Mouse (Mus musculus): ENCODE measurements around the gene Map4k4. TPM values are rescaled to one million over a fixed set of nuclear protein-coding genes. Genes with fewer than 3 reads are reported as not detected.

The Map4k4 gene
- polyA plus RNA-seq, 1 experiment from 2014 or later = 26.1 TPM

DNA sequence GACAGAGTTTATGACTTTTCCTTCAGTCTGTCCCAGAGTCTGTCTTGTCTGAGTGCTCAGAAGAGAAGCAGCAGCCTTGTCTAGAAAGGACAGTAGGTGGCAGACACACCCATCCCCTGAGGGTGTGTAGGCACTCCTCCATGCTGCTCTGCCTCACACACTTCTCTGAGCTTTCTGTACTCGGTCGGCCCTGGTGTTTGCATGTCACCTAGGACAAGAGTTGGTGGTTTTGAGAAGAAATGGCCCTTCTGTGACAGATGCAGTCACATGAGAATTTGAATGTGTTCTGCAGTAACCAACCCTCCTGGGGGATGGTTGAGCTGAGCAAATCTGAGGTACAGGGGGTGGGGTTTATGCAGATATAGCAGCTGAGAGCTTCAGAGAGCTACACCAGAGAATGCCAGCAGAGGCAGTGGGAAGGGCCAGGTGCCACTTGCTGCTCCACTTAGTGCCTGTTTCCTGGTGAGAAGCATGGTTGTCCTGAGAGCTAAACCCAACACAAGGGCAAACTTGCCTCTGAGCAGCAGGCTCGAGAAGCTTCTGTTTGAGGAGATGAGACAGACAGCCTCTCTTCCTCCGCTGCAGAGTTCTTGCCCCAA is 101.5 kb downstream of the Map4k4 start:
- H3K4me1 ChIP-seq (replicated peaks) = peaks cover 10% of the 10 kb centered on the region
- H3K4me2 ChIP-seq = no peak overlapping the region
- H3K9ac ChIP-seq = no peak overlapping the region
- H3K9me3 ChIP-seq (replicated peaks) = no peaks in the 10 kb centered on the region
- H3K27ac ChIP-seq (ENCODE audit: poor library complexity, severe bottlenecking) = no peak overlapping the region
- H3K27me3 ChIP-seq (replicated peaks) = no peaks in the 10 kb centered on the region
- ATAC-seq (ENCODE audit: insufficient number of reproducible peaks, low FRiP score) = no peak
- H3K4me3 ChIP-seq = no peak overlapping the region
- H3K36me3 ChIP-seq = peaks cover 84% of the 10 kb centered on the region
- 74% methylated on average over 4 of the region's 4 CpGs for WGBS

DNA sequence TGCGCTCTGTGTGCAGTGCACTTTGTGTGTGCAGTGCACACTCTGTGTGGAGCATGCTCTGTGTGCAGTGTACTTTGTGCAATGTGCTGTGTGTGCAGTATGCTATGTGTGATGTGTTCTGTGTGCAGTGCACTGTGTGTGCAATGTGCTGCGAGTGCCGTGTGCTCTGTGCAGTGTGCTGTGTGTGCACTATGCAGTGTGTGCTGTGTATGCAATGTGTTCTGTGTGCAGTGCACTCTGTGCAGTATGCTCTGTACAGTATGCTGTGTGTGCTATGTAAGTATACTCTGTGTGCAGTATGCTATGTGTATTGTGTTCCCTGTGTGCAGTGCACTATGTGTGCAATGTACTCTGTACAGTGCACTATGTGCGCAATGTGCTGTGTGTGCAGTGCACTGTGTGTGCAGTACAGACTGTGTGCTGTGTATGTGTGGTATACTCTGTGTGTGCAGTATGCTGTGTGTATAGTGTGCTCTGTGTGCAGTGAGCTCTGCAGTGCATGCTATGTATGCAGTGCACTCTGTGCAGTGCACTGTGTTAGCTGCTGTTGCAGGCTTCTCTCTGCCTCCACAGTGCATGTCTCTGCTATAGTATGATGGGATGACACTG is 105.4 kb downstream of the Map4k4 start:
- H3K36me3 ChIP-seq = peaks cover 89% of the 10 kb centered on the region
- ATAC-seq (ENCODE audit: insufficient number of reproducible peaks, low FRiP score) = no peak
- no peak overlapping the region for H3K4me2 ChIP-seq
- H3K9me3 ChIP-seq (replicated peaks) = no peaks in the 10 kb centered on the region
- peaks cover 7% of the 10 kb centered on the region for H3K4me1 ChIP-seq (replicated peaks)
- H3K27me3 ChIP-seq (replicated peaks) = no peaks in the 10 kb centered on the region
- WGBS = 94% methylated on average over 4 of the region's 4 CpGs
- H3K4me3 ChIP-seq = no peak overlapping the region
- no peak overlapping the region for H3K27ac ChIP-seq (ENCODE audit: poor library complexity, severe bottlenecking)
- no peak overlapping the region for H3K9ac ChIP-seq

DNA sequence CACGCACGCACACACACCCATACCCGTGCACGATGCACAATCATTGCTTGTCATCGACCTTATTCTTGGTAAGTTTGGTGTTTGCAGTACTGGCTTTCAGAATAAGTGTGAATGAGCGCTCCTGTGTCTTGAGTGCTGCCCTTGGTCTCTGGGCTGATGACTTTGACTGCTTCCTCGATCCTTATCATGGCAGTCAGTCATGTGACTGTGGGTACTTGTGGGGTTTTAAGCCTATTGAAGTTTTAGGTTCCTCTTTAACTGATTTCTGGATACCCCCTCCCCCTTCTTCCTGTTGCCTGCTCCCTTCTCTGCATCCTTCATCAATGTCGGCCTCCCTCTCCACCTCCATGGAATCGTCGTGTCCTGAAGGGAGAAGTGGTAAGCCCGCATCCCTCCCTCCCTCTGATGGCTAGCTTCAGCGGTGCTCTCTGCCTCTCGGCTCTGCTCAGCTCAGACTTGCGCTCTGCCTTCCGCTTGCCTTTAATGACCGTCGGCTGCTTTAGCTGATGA is 107.3 kb downstream of the Map4k4 start:
- peaks cover 94% of the 10 kb centered on the region for H3K36me3 ChIP-seq
- no peaks in the 10 kb centered on the region for H3K4me1 ChIP-seq (replicated peaks)
- no peak overlapping the region for H3K27ac ChIP-seq (ENCODE audit: poor library complexity, severe bottlenecking)
- no peak overlapping the region for H3K4me2 ChIP-seq
- no peaks in the 10 kb centered on the region for H3K27me3 ChIP-seq (replicated peaks)
- 76% methylated on average over 17 of the region's 17 CpGs for WGBS
- no peak overlapping the region for H3K4me3 ChIP-seq
- H3K9me3 ChIP-seq (replicated peaks) = no peaks in the 10 kb centered on the region
- no peak overlapping the region for H3K9ac ChIP-seq
- no peak for ATAC-seq (ENCODE audit: insufficient number of reproducible peaks, low FRiP score)

DNA sequence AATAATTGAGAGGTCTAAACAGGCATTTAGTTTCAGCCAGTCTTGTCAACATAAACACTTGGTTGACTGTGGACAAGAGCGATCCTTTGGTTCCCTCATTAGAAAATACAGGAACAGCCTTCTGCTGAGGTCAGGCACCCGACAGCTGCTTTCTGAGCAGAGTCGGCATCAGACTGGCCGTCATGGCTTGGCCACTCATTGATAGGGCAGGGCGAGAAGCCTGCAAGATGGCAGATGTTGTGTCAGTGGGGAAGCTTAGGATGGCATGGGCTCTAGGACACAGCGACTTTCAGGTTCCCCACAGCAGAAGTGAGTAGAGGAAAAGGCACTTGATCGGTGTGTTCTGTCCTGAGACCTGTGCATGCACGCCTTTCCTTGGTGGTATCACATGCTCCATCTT is 112.0 kb downstream of the Map4k4 start:
- ATAC-seq (ENCODE audit: insufficient number of reproducible peaks, low FRiP score) = no peak
- no peaks in the 10 kb centered on the region for H3K4me1 ChIP-seq (replicated peaks)
- no peak overlapping the region for H3K27ac ChIP-seq (ENCODE audit: poor library complexity, severe bottlenecking)
- no peak overlapping the region for H3K9ac ChIP-seq
- H3K4me2 ChIP-seq = no peak overlapping the region
- H3K27me3 ChIP-seq (replicated peaks) = no peaks in the 10 kb centered on the region
- no peaks in the 10 kb centered on the region for H3K9me3 ChIP-seq (replicated peaks)
- WGBS = 93% methylated on average over 8 of the region's 8 CpGs
- no peak overlapping the region for H3K4me3 ChIP-seq
- H3K36me3 ChIP-seq = peaks cover 97% of the 10 kb centered on the region

DNA sequence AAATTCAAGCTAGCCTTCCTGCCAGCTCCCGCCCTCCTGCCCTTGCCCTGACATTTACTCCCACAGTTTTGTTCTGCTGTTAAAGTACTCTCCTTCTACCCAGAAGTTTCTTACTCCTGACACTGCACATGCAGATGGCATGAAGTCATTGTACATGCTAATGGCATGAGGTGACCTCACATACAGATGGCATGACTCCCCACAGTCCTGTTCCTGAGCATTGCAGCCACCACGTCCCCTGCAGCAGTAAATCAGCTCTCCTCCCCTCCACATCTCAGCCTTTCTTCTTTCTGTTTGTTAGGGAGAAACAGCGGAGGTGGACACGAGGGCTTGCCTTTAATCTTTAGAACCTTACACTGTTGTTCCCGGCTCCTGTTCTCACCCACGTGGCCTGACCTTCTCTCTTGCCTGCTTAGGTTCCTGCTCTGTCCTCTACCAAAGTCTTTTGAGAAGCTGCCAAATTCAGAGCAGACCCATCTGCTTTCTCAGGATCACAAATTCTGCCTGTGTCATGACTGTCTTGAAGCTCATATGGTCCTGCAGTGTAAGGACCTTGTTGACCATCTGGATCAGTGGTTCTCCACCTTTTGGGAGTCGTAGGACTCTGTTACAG is 114.5 kb downstream of the Map4k4 start:
- WGBS = 79% methylated on average over 7 of the region's 7 CpGs
- Histone ChIP-seq H3K27ac (ENCODE audit: poor library complexity, severe bottlenecking) (no peak overlapping the region), H3K36me3 (peaks cover 93% of the 10 kb centered on the region), H3K4me2 (no peak overlapping the region), H3K9me3 (replicated peaks) (no peaks in the 10 kb centered on the region), H3K4me3 (no peak overlapping the region), H3K9ac (no peak overlapping the region), H3K4me1 (replicated peaks) (no peaks in the 10 kb centered on the region), H3K27me3 (replicated peaks) (no peaks in the 10 kb centered on the region)
- no peak for ATAC-seq (ENCODE audit: insufficient number of reproducible peaks, low FRiP score)

DNA sequence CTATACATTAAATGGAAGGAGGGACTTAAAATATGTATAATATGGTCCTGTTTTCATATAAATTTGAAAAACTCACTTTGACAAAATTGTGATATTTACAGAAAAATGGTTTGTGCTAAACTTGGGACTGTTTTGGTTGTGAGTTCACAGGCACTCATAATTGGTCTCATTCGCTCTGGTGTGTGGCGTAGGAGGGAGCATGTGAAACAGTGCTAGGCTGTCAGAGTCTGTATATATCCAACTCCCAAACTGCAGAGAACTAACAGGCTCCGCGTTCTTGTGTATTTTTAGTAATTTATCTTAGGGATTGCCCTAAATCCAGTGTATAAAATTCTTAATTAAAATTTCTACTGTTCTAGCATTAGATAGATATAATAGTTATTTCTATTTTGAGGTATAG is 120.9 kb downstream of the Map4k4 start:
- Histone ChIP-seq H3K4me1 (replicated peaks) (no peaks in the 10 kb centered on the region), H3K36me3 (peaks cover 83% of the 10 kb centered on the region), H3K4me3 (no peak overlapping the region), H3K9me3 (replicated peaks) (no peaks in the 10 kb centered on the region), H3K9ac (no peak overlapping the region), H3K27me3 (replicated peaks) (no peaks in the 10 kb centered on the region), H3K27ac (ENCODE audit: poor library complexity, severe bottlenecking) (no peak overlapping the region), H3K4me2 (no peak overlapping the region)
- WGBS = 92% methylated on average over 4 of the region's 4 CpGs
- ATAC-seq (ENCODE audit: insufficient number of reproducible peaks, low FRiP score) = no peak

DNA sequence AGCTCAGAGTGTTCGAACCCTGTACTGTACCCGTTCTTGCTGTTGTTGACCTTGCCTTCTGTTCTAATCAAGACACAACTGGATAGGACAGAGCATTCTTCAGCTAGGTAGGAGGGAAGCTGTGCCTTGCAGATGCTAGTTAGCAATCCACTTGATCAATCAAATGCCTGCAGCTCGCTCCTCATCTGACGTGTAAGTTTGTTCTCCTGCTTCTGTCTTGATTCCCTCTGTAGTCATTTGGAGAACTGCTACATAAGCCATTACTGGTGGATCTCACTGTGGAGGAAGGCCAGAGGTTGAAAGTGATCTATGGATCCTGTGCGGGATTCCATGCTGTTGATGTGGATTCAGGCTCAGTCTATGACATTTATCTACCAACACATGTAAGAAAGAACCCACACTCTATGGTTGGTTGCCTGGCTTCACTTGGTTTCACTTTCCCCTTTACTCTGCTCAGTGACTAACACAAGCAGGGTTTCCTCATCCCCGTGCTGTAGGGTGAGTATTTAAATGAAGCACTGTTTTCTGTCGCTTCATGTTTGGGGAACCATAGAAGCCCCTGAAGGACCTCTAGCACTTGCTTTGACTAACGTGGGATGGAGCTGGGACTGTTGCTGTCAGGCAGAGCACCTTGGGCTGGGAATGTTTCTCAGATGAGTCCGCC is 121.9 kb downstream of the Map4k4 start:
- no peak overlapping the region for H3K4me2 ChIP-seq
- H3K4me3 ChIP-seq = no peak overlapping the region
- no peak overlapping the region for H3K27ac ChIP-seq (ENCODE audit: poor library complexity, severe bottlenecking)
- no peaks in the 10 kb centered on the region for H3K4me1 ChIP-seq (replicated peaks)
- 90% methylated on average over 9 of the region's 9 CpGs for WGBS
- H3K9ac ChIP-seq = no peak overlapping the region
- H3K9me3 ChIP-seq (replicated peaks) = no peaks in the 10 kb centered on the region
- ATAC-seq (ENCODE audit: insufficient number of reproducible peaks, low FRiP score) = no peak
- H3K27me3 ChIP-seq (replicated peaks) = no peaks in the 10 kb centered on the region
- peaks cover 81% of the 10 kb centered on the region for H3K36me3 ChIP-seq

DNA sequence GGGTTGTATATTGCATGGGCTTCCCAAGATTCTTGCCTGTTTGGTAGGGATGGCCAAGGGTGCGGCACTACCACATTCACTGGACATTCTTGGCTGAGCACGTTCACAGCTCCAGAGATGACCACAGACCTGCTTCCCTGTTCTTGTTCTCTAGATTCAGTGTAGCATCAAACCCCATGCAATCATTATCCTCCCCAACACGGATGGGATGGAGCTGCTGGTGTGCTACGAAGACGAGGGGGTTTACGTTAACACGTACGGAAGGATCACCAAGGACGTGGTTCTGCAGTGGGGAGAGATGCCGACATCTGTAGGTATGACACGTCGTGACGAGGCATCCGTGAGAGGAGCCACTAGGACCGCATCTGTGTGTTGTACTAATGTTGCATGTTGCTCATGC is 122.5 kb downstream of the Map4k4 start:
- ATAC-seq (ENCODE audit: insufficient number of reproducible peaks, low FRiP score) = no peak
- Histone ChIP-seq H3K4me3 (no peak overlapping the region), H3K9ac (no peak overlapping the region), H3K27ac (ENCODE audit: poor library complexity, severe bottlenecking) (no peak overlapping the region), H3K4me2 (no peak overlapping the region), H3K36me3 (peaks cover 80% of the 10 kb centered on the region), H3K9me3 (replicated peaks) (no peaks in the 10 kb centered on the region), H3K27me3 (replicated peaks) (no peaks in the 10 kb centered on the region), H3K4me1 (replicated peaks) (no peaks in the 10 kb centered on the region)
- 92% methylated on average over 15 of the region's 15 CpGs for WGBS

DNA sequence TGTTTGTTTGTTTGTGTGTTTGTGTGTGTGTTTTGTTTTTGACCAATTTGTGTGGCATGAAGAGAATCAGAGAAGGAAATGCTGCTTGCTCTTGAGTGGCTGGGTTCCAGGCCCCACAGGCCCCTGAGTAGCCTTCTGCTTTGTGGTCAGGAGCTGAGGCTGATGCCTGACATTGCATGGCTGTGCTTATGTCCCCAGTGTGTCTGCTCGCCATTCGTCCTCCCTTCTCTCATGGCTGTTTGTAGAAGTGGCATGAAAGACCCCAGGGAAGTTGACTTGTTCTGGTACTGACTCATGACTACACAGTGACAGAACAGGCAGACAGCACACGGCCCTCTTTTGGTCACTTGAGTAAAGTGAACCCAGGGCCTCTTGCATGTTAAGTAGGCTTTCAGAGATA is 123.0 kb downstream of the Map4k4 start:
- Histone ChIP-seq H3K27ac (ENCODE audit: poor library complexity, severe bottlenecking) (no peak overlapping the region), H3K9me3 (replicated peaks) (no peaks in the 10 kb centered on the region), H3K4me3 (no peak overlapping the region), H3K9ac (no peak overlapping the region), H3K4me1 (replicated peaks) (no peaks in the 10 kb centered on the region), H3K4me2 (no peak overlapping the region), H3K36me3 (peaks cover 77% of the 10 kb centered on the region), H3K27me3 (replicated peaks) (no peaks in the 10 kb centered on the region)
- 65% methylated on average over 3 of the region's 3 CpGs for WGBS
- no peak for ATAC-seq (ENCODE audit: insufficient number of reproducible peaks, low FRiP score)

DNA sequence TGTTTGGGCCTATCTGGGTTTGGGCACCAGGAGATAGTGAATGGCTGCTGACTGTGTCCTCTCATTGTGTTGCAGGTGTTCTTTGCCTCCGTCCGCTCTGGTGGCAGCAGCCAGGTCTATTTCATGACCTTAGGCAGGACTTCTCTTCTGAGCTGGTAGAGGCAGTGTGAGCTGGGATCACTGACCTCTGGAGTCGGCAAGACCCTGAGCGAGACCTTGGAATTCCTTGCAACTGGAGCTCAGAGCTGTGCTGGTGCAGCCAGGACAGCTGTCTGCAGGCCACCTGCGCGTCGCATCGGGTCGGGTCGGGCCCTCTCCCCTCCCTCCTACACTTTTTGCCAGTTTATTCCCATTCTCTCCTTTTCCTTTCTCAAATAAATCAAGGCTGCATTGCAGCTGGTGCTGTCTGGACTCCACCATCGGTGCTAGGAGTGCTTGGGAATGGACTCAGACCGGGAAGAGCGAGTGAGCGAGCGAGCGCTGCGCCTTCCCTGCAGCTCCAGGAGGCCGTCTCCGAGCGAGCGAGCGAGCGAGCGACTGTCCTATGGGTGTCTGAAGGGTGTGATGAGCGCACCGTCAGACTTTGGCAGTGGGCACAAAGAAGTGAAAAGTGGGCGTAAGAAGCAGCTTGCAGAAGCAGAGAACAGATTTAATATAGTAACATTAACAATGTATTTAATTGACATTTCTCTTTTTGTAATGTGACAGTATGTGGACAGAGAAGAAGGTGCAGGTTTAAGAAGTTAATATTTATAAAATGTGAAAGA is 124.0 kb downstream of the Map4k4 start:
- Histone ChIP-seq H3K4me2 (no peak overlapping the region), H3K27me3 (replicated peaks) (no peaks in the 10 kb centered on the region), H3K4me3 (no peak overlapping the region), H3K36me3 (peaks cover 80% of the 10 kb centered on the region), H3K9me3 (replicated peaks) (no peaks in the 10 kb centered on the region), H3K27ac (ENCODE audit: poor library complexity, severe bottlenecking) (no peak overlapping the region), H3K4me1 (replicated peaks) (no peaks in the 10 kb centered on the region), H3K9ac (no peak overlapping the region)
- WGBS = 91% methylated on average over 27 of the region's 27 CpGs
- ATAC-seq (ENCODE audit: insufficient number of reproducible peaks, low FRiP score) = no peak

DNA sequence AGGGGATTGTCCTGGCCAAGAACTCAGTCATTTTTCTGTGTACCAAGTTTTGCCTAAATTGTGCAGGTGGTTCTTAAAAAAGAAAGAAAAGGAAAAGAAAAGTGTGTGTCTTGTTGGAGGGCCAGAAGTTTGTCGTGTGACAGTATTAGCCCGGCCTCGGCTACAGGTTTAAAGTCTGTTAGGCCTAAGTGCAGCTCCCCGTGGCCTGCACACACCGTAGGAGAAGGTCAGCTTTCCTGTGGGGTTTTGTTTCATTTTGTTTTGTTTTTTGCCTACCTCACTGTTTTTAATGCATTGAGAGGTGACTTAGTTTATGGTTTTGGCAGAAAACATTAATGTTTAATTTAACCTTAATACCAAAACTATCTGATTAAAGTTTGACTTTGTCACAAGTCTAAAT is 124.7 kb downstream of the Map4k4 start:
- Histone ChIP-seq H3K27ac (ENCODE audit: poor library complexity, severe bottlenecking) (no peak overlapping the region), H3K4me2 (no peak overlapping the region), H3K4me1 (replicated peaks) (no peaks in the 10 kb centered on the region), H3K27me3 (replicated peaks) (no peaks in the 10 kb centered on the region), H3K9me3 (replicated peaks) (no peaks in the 10 kb centered on the region), H3K36me3 (peaks cover 73% of the 10 kb centered on the region), H3K4me3 (no peak overlapping the region), H3K9ac (no peak overlapping the region)
- no peak for ATAC-seq (ENCODE audit: insufficient number of reproducible peaks, low FRiP score)
- 88% methylated on average over 5 of the region's 5 CpGs for WGBS

Data from heart, embryonic 12.5 days (tissue).